Mouse (Mus musculus) neural tube, embryonic 10.5 days (tissue): ENCODE results near the gene Smg7.

Experiments
- DNase-seq: peaks from one replicate; pipeline ENCODE4 v3.0.0-alpha.2; 2017; ENCODE audit warnings: low spot score; ENCODE audit errors: extremely low spot score

Gene Smg7

DNA sequence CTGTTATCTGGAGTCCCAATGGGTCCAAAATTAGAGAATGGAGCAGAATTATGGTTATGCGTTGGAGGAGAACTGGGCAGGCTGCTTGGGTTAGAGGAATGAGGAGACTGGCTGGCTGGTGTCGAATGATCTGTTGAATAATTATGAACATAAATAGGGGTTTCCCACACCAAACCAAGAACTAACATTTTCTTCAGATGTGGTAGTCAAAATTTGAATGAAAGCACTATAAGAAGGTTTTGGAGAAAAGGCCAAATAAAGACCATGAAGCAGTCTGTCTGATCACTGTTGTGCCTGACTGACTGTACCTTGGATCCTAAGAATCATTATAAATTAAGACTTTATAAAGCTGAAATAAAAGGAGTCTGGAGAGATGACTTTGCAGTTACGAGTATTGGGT lies 62.1 kb downstream of the Smg7 start:
- no peak for DNase-seq

DNA sequence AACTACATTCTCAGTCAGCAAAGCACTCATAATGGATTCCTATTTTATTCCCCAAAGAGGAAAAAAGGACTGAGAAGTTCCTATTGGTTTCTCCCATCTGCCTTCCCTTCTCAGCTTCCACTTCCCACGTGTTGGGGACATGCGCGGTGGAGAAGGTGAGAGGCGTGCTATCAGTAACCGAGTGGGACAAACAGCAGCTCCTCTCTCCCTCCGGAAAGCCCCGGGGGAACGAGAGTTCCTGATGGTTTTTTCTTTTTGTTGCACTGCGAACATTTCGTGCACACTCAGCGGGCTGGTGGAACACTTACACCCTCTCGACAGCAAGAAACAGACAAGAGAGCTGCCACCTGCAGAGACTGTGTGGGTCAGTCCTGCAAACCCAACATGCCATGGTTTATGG lies 63.6 kb downstream of the Smg7 start:
- DNase-seq, result peak; percentile 10

DNA sequence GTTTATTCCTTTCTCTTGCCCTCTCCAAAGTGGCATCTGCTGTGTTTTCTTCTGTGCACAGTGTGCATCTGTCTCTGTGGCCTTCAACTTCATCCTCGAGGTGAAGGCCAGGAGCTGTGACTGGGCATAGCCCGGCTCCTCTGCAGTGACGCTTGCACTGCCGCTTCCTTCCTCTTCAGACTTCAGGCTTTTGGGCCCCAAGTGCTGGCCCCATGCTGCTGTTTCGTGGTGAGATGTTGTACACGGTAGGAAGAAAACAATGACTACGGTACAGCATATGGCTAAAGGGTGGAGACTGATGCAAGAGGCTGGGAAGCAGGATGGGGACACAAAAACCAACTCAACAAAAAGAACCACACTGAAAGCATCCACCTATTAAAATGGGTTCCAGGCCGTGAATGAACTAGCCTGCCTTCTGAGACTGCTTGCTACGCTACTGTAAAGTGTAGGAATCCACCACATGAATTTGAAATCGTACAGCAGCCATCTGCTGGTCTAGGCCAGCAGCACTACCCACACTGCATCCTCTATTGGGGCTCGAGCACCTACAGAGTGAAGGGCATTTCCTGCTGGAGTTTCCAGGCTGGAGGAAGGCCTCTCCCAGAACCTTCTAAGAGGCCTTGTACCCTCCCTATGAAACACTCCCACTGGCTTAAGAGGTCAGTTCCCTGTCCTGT lies 64.3 kb downstream of the Smg7 start:
- peak; percentile 11 for DNase-seq

DNA sequence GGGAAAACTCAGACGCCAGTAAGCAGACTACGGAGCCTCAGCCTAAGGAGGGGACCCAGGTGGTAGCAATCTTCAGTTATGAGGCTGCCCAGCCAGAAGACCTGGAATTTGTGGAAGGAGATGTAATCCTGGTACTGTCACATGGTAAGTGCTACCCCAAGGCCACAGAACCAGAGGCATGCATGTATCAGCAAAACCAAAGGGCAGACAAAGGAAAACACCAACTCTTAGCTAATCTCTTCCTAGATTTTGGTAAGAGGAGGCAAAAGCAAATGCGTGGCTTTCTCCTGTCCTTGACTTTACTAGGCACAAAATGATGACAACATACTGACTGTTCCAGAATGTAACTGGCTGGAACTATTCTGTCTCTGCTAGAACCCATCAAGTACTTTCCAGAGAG lies 67.4 kb downstream of the Smg7 start:
- DNase-seq, result no peak

DNA sequence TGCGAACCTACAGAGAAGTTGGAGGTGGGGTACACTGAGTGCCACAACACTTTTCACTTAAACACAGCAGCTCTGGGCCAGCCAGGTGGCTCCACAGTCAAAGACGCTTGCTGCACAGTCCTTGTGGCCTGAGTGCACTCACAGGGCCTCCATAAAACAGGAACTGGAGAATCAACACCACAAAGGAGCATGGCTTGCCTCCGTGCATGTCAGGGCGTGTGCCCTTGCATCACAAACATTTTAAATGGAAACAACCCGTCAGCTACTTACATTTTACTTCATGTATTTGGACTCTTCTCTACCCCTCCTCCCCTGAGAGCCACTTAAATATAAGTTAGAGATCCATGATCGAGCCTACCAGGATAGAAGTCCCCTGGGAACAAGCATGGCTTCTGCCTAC lies 70.1 kb downstream of the Smg7 start:
- no peak for DNase-seq

DNA sequence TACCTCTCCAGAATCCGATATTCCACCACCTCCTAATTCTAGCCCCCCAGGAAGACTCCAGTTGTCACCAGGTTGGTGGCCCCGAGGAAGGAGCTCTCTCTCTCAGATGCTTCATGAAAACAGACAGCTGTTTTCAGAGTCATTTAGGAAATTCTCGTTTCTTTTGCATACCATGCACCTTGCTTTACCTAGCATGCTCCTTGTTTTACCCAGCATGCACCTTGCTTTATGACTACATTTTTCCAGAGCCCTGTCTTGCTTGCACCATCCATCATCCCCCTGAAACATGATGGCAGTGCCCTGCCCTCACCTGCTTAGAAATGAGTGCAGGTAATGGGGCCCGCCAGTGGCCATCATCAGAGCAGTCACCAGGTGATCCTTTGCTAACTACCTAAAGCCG lies 70.8 kb downstream of the Smg7 start:
- DNase-seq, result peak; percentile 11

DNA sequence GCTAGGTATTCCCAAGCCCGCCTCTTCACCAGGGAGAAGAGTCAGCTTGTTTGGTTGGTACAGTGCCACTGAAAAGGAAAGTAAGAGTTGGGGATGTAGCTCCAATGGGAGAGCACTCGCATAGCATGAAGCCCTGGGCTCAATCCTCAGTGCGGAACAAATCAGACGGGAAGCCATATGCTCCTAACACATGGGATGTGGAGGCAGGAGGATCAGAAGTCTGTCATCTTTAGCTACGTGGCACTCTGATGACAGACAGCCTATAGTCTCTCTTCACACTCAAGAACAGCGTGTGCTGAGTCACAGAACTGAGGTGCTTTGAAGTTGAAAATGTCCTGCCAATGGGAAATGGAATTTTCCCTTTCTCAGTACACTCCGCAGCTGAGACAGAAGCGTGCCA lies 71.4 kb downstream of the Smg7 start:
- no peak for DNase-seq

DNA sequence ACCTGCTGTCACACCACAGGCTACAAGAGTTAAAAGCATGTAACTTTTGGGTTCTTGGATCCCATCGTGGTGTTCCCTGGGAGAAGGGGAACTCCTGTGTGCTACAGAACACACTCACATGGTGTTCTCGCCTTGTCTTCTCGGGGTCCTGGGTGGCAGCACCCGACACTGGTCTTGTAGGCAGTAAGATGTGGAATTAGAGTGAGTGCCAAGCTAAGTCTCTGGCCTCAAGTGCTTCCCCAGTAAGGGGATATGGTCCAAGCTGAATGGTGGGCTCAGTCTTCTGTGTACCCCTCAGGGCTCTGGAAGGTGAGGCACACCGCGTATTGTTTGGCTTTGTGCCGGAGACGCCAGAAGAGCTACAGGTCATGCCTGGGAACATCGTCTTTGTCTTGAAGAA lies 72.4 kb downstream of the Smg7 start:
- no peak for DNase-seq

DNA sequence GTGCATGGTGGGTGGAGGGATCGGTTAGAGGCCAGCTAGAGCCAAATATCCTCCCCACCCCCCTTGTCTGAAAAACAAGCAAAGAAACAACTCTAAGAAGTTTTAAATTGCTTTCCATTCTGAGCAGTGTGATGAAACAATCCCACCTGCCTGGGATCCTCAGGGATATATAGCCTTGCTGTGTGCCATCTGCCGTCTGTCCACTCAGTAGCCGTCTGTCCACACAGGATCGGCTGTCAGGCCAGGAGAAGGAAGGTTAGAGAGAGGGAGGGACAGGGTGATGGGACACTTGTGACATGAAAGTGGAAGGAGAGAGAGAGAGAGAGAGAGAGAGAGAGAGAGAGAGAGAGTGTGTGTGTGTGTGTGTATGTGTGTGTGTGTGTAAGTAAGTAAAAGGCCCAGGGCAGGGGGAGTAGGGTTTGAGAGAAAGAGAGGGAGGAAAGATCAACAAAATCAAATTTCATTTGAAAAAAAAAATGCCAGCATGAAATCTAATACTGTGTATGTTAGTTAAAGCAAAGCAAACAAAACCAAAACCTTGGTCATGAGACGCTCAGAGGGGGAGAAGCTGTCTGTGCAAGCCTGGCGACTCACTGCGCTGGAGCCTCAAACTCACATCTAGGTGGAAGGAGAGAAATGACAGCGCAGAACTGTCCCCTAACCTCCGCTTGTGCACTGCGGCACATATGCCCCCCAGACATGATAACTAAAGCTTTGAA lies 73.7 kb downstream of the Smg7 start:
- no peak for DNase-seq

DNA sequence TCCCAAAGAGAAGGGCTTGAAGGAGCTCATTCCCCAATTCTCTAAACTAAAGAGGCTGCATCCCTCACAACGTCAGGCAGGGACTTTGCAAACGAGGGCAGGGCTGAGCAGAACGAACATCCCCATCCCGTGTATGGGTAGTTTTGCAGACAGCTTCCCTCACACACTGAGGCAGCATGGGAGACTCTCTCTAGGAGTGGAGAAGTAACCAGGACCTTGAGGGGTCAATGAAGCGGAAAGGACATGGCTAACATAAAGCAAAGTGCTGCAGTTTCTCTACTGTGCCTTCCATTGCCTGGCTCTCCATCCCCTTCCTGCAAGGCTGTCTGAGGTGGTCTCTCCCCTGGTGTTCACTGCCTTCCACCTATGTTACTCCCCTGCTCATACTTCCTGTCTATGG lies 74.3 kb downstream of the Smg7 start:
- no peak for DNase-seq

DNA sequence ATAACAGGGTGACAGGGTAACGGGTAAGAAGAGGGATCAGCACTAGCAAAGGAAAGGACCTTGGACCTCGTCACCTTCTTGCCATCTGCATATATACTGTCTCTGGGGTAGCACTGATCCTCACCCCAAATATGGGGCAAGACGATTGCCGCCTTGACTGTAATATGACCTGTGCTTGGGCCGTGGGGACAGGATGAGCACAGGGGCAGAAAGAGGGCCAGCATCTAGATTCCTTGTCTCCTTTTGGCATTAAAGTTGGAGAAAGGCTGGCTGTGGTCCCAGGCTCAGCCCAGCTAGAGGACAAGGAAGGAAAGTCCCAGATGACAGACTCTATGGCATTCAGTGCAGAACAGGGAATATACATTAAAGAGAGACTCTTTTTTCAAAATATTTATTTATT lies 76.0 kb downstream of the Smg7 start:
- DNase-seq, result no peak

DNA sequence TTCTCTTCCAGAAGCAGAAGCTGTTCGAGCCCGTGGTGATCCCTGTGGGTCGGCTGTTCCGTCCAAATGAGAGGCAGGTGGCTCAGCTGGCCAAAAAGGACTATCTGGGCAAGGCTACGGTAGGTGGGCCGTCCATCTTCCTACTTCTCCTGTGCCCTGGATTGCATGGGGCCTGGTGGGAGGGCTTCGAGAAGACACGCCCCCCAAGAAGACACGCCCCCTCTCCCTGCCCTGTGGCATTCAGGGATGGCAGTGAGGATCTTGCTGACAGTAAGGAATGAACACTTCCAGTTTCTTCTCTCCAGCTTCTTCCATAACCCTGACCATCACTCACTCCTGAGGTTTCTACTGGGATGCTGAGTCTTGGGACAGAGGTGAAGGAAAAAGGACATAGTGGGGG lies 78.2 kb downstream of the Smg7 start:
- no peak for DNase-seq

DNA sequence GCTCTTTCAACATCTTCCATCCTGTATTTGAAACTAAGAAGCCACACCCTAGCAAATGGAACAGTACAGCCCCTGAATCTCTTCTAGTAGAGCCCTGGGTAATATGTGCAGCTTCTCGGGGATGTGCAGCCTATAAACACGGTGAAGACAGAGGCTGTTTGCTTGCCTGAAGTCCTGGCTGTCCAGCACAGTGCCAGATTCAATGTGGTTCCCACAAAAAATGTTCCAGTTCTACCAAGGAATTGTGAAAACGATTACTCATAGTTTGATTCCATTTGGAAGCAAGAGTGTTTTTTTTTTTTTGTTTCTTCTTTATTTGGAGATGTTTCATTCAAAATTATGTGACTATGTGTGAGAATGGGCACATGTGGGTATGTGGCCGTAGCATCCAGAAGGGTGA lies 80.7 kb downstream of the Smg7 start:
- no peak for DNase-seq

DNA sequence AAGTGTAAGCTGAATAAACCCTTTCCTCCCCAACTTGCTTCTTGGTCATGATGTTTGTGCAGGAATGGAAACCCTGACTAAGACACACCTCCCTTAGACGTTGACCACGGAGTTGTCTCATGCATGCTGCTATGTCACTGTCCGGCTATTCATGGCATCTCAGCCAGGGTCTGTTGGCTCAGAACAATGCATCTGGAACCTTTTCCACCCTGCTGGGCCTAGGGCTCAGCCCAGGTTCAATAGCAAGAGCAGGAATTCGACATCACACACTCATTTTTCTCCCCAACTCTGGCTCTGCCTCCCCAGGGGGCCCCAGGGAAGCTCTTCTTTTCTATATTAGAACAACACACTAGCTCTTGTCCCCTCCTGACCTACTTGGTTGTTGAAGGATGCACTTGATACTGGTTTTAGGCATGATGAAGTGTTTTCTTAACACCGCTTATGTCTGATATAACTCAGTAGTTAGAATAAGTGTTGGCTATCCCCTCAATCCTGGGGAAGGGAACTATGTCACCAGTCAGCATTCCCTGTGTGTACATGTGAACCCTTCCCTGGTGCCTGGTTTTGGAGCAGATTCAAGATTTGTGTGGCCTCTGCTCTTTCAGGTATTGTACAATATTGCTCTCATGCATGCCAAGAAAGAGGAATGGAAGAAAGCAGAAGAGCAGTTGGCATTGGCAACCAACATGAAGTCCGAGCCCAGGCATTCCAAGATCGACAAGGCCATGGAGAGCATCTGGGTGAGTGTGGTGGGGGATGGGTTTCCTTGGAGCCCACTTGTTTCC lies 81.3 kb downstream of the Smg7 start:
- no peak for DNase-seq

DNA sequence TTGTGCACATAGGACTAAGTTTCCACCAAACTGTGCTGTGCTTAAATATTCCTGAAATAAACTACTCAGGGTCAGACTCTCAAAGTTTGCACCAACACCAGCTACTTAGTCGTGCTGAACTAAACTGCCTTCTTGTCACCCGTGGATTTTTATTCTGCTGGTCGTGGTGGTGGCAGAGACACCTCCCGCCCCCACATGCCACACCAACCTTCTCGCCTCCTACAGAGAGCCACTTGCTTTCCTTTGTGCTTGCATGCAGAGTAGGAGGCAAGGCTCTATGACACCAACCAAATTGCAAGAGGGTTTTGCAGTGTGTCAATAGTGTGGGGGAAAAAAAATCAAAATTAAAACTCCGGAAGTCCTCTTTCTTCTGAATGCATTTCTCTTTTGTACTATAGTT lies 82.9 kb downstream of the Smg7 start:
- DNase-seq, result no peak

DNA sequence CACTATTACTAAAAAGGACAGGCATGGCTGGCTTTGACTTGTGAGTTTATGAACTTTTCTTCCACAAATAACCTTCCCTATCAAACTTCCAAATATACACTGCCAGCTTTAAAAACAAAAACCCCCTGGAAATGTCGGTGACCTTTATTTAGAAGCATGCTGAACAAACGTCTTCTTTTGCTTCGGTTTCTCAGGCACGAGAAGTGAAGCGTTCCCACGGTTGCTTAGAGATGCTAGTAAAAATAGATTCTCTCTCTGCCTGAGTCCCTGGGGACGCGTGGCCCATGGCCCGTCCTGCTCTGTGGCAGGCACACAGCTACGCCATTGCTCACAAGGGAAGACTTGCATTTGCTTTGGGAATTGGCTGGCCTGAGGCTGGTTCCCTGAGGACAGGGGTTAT lies 84.7 kb downstream of the Smg7 start:
- peak; percentile 36 for DNase-seq

DNA sequence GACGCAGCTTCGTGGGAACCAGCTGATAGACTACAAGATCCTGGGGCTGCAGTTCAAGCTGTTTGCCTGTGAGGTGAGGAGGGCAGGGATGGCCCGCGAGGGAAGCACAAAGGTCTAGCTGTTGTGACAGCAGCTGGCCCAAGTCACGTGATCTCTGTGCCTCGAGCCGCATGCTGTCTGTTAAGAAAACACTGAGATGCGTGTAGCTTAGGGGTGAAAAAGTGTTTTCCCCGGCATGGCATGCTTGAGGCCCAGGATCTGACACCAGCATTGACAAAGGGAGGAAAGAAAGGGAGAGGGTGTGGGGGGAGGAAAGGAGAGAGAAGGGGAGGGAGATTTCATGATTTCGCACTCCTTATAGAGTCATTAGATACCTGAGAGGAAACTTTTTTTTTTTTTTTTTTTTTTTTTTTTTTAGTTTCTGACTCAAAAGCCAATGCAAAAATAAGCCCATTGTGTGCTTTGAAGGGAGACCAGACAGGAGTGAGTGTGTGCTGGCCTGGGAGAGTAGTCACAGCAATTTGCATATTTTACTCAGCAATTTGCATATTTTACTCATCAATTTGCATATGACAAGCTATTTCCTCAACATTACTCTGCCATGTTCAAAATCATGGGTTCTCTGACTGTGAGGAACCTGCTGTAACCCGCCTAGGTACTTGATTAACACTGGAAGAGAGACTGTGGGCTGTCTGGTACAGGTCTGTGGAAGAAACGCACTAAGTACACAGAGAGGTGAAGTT lies 85.2 kb downstream of the Smg7 start:
- peak; percentile 63 for DNase-seq

DNA sequence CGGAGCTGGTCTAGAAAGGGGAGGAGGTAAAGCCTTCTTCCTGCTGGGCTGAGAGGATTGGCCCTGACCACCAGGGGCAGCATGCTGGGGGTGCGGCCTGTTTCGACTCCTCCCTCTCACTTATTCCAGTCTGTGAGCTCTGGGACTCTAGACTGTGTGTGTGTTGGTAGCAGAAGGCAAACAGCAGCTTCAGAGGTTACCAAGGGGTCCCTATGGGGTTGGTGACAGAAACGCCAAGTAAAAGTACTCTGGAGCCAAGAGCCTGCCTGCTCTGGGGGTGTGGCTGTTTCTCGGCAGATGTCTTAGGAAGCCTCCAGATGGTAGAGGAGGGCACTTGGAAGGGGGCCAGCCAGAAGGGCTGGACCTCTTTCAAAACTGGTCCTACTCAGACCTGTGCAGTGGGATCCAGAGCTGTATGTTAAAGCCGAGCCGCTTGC lies 87.2 kb downstream of the Smg7 start:
- peak; percentile 64 for DNase-seq

DNA sequence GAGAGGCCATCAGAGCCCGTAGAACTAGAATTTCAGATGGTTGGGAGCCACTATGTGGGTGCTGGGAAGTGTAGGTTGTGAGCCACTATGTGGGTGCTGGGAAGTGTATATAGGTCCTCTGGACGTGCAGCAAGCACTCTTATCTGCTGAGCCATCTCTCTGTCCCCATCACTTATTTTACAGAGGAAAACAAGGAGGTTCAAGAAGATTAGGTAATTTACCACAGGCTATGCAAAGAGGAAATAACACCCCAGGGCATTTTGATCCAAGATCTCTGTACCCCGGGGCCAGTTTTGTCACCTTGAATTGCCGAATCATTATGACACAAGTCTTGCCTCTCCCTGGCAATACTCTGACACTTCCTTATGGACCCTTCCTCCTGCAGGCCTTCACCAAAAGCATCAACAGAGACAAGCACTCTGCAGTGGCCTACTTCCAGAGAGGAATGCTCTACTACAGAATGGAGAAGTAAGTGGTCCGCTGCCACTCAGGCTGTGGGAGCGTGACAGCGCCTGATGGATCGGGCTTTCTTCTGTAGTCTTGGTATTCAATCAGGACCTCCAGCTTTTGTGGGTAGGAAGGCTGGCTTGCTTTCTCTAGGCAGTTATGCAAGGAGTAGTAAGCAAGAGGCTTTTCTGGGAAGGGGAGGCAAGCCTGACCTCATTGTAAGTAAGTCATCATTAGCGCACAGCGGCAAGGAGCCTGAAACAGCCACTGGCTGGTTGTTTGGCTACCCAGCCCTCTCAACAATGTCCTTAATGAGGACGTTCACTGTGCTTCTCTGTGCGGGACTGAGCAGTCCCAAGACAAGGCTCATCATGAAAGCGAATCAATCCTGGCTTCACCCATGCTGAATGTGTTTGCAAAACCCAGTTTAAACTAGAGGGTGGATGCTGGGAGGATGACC lies 91.7 kb downstream of the Smg7 start:
- DNase-seq, result no peak

DNA sequence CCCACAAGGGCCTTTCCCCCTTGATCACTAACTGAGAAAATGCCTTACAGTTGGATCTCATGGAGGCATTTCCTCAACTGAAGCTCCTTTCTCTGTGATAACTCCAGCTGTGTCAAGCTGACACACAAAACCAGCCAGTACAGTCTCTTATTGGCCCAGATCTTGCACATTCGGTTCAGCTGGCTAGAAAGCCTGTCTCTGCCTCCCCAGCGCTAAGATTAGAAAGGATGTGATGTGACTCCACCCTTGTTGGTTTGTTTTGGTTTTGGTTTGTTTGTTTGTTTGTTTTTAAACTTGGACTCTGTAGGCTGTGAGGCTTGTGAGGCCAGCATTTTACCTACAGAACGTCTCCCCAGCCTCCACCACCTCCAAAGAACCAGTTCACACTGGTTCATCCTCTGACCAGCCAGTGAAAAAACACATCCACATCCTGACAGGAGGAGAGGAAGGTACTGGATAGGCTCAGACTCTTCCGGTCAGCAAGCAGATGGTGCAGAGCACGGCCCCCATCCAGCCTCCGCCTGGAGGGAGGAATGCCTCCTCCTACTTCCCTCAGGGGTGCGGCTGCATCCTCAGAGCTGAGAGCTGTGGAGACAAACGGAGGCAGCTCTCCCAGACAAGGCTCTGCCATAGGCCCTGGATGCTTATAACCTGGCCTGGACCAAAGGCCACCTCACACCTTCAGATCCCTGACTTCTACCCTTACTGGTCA lies 92.7 kb downstream of the Smg7 start:
- DNase-seq, result no peak
